Mouse (Mus musculus) heart, postnatal 10 days (tissue): Measurements from ENCODE around the gene Galr3. TPM values are rescaled to one million over a fixed set of nuclear protein-coding genes. Genes with fewer than 3 reads are reported as not detected.
"Not testable (repeated sequence)": the region's sequence is repeated elsewhere in the genome, so short reads cannot be mapped to it uniquely, and the experiment has no call there.

ENCODE experiments used
- DNase-seq, 2 experiments: peaks; one replicate each; pipeline ENCODE4 v3.0.0; 2021
- intact Hi-C: fragments of 180-260 bp; cut with DNase I; formaldehyde crosslinking; loops from one replicate; pipeline ENCODE4 v1.15.1; 2025
- total RNA-seq, 2 experiments: library from RNA; stranded (reverse); gene quantifications; 2 replicates each; pipeline ENCODE4 v1.2.3; 2021

The Galr3 gene
- total RNA-seq, 2 experiments from 2014 or later, result not detected

DNA sequence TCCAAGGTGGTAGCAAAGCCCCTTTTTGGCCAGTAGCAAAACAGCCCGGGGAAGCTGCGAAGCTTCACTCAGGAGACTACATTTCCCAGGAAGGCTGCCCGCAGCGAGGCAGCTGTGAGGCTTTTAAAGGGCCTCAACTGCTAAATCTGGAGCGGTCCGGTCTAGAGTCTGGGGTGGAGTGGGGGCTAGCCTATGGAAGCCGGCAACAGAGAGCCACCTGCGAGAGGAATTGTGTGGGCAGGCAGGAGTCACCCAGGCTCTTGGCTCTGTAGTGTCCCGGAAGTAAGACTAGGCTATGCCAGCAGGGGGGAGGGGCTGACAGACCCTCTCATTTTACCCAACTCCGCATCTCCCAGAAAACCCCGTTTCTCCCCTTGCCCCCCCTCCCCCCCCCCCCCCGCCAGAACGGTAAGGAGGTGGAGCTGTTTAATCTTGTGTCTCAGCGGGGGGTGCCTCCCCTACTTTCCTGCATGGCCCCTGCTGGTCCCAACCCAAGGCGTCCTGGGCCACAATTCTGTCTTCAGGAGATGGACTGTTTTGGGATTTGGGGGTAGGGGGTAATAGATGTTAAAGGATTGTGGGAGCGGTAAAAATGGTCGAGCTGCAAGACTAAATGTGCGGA lies 15.9 kb upstream of the Galr3 start:
- intact Hi-C loops, result loop anchor here (2.0 kb wide), 1 partner anchor 39 kb away; no protein-coding TSS in a partner anchor
- peak in 1 of 2 experiments; percentile 55 for DNase-seq

DNA sequence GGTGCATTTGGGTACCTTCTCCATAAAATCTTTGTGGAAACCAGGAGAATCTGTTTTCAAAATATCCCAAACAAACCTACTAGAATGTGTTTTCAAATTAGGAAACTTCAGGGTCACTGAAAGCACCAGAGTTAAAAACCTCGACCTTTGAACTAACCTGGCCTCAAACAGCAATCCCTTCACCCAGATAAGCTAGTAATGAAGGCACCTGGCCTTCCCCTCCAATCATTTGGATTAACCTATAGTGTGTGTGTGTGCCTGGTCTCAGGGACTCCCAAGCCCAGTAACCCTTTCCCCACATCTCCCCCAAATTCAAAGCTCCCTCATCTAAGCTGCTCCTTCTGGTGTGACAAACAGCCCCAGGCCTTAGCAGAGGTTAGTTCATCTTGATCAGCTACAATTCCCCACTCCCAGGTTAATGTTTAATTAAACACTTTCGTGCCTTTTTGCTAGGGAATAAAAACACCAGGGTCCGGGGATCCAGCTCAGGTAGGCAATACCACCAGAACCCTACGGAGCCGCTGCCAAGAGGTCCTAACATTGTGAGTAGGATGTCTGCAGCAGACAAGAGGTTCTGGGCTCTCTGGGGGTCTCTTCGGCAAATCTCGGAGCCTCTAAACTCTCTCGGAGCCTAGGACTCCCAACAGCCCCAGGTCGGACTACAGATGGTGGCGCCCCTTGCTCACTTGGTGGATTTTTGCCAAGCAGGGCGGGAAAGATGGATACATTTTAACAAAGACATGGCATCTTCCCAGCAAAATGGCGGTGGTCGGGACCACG lies 15.0 kb upstream of the Galr3 start:
- DNase-seq, result peak in 1 of 2 experiments; percentile 46
- intact Hi-C loops, result no loop called here

DNA sequence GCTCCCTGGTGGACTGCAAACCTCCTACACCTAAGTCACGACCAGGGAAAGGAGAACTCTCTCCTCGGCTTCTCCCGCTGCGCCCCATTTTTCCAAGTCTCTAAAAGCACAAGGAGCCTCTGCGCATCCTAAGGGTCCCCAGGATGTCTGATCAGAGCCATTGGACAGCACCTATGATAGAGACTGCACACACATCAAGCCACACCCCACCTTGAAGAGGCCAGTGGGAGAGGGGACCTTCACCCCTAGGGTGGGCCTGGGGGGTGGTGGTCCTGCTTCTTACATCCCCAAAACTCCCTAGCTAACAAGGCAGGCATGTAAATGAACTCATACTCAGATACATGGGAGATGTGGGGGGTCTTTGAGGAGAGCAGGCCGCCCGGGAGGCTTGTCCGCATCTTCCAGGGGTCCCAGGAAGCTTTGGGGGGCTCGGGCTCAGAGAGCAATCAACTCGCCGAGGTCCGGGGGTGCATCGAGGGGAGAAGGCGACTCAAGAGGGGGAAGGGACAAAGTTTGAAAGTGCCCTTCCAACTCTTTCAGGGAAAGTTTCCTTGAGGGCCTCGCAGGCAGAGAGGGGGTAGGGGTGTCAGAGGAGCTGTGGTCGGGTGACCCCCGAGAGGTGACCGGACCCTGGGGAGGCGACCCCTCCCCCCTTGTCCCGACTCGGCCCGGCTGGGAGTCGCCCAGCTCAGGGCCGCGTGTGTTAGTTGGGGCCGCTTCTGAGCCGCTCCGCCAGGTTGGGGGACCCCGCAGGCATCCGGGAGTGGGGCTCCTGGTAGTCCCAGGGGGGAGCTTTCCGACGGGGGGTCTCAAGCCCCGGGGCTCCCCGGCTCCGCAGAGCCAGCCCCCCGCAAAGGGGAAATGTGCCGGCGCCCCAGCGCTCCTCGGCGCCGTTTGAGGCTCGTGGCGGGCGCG lies 14.1 kb upstream of the Galr3 start:
- peak; percentile 52 to 72 for DNase-seq
- intact Hi-C loops, result no loop called here

DNA sequence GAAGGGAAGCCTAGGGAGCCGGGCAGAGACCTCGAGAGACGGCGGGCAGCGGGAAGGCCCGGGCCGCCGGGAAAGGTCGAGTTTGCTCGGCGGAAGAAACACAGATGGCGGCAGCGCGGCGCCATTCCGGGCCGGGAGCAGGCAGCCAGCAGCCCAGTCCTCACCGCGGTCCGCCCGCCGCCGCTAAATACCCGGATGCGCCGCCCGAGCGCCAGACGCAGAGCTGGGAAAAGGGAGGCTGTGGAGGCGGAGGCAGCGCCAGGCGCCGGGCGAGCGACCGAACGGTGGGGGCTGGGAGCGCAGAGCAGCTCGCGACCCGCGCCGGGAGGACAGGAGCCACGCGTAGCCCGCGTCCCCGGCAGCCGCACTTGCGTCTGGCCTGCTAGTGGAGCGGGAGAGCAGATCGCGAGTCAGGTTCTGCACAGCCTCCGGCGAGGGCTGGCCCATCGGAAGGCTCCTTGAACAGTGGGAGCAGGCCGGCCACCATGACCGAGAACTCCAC lies 13.4 kb upstream of the Galr3 start, which contains the start of gene H1f0:
TSS of gene H1f0 (plus strand) at position 214 of the 502 bp plus-strand sequence.
- peak; percentile 97 to 98 for DNase-seq
- intact Hi-C loops, result no loop called here

DNA sequence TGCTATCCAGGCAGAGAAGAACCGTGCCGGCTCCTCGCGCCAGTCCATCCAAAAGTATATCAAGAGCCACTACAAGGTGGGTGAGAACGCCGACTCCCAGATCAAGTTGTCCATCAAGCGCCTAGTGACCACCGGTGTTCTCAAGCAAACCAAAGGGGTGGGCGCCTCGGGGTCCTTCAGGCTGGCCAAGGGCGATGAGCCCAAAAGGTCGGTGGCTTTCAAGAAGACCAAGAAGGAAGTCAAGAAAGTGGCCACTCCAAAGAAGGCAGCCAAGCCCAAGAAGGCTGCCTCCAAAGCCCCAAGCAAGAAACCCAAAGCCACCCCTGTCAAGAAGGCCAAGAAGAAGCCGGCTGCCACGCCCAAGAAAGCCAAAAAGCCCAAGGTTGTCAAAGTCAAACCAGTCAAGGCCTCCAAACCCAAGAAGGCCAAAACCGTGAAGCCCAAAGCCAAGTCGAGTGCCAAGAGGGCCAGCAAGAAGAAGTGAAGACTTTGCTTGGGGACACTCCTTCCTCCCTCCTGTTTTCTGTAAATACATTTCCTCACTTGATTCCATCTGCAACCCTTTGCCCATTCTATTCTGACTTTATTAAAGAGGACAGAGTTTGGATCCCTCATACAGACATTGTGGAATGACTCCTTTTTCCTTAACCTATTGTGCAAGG lies 12.7 kb upstream of the Galr3 start:
- intact Hi-C loops, result no loop called here
- peak; percentile 34 to 48 for DNase-seq

DNA sequence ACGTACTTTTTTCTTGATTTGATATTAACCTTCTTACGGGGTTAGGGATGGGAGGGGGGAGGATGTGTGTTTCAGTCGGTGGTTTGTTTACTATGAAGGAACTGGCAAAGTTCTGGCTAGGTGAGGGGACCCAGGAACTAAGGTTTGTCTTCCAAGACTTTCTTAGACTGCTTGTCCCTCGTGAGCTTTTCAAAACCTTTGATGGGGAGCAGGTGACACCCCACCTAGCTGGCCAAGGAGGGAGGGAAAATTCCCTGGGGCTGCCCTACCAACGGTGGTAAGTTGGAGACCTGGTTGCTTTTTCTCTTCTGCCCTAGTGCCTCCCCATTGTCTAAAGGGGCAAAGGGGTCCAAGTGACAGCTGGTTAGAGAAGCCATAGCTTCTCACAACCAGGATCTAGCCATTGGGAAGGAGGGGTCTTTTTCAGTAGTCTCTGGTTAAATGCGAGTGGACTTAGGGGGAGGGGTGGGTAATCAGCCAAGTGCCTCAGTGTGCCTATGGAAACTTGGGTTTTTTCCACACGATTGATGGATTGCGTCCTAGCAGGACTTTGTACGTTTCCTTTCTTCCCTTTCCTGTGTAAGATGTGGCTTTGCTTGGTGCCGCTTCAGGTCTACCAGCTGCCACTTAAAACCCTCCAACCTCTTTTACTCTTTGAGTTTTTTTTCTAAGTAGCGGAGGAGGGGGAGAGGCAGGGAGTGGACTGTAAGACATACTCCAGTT lies 12.0 kb upstream of the Galr3 start:
- peak in 1 of 2 experiments; percentile 17 for DNase-seq
- intact Hi-C loops, result no loop called here

DNA sequence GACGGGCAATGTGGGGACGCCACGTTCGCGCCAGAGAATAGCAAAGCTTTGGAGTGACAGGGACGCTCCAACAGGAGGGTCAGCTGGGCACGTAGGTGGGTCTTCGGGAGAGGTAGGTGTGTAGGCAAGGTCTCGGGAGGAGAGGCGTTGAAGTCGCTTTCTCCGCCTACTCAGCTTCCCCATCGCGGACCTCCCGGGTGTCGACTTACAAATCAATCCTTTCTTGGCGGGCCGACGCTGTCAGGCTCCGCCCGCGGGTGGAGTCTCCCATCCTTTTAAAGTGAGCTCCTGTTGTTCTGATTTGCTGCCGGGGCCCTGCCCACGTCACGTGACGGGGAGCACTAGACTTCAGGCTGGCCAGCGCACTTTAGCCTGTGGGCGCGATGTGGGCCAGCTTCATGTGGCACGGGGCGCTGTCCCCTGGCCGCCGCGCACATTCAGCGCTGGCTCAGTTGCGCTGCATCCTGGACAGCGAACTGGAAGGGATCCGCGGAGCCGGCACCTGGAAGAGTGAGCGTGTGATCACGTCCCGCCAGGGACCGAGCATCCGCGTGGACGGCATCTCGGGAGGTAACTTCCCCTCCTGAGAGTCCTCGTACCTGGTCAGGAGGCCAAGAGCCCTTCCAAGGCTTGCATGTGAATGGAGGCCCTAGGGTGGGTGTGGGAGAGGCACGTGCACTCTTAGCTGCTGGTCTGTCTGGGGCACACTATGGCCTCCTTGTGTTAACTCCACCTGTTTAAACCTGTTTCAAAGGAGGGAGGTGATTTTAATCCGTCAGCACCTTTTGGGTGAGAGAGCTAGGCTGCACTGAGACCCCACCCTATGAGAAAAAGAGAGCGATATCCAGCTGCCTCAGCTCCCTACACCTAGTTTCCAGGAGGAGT lies 10.9 kb upstream of the Galr3 start:
- intact Hi-C loops, result no loop called here
- peak; percentile 92 to 93 for DNase-seq

DNA sequence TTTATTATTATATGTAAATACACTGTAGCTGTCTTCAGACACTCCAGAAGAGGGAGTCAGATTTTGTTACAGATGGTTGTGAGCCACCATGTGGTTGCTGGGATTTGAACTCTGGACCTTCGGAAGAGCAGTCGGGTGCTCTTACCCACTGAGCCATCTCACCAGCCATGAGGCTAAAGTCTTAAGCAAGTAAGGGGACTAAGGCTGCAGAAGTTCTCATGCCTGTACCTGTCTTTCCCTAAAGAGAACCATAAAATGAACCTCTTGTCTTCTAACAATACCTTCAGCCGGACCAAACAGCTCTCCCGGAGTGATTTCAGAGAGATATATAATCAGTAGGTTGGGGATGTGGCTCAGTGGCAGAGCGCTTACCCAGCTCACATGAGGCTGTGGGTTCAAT lies 9.8 kb upstream of the Galr3 start:
- DNase-seq, intact Hi-C loops: not testable (repeated sequence)

DNA sequence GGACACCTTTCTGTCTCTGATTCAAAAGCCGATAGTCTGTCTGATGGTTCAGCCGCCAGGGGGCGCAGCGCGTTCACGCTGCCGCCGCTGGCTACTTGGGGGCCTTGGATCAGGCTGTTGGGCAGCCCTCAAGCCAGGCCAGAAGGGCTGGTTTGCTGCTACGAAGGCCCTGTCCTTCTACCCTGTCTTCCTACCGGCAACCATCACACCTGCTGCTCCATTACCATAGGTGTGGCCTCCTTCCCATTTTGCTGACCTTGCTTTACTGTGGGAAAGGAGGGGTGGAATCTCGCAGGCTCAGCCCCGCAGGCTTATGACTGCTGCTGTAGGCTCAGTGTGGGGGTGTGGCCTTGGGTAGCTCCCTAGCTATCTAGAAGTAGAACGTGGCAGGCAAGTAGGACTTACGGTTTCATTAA lies 3.8 kb upstream of the Galr3 start:
- peak; percentile 77 to 87 for DNase-seq
- intact Hi-C loops, result loop anchor here (1.0 to 2.0 kb wide), 2 partner anchors 33 to 111 kb away; no protein-coding TSS in a partner anchor

DNA sequence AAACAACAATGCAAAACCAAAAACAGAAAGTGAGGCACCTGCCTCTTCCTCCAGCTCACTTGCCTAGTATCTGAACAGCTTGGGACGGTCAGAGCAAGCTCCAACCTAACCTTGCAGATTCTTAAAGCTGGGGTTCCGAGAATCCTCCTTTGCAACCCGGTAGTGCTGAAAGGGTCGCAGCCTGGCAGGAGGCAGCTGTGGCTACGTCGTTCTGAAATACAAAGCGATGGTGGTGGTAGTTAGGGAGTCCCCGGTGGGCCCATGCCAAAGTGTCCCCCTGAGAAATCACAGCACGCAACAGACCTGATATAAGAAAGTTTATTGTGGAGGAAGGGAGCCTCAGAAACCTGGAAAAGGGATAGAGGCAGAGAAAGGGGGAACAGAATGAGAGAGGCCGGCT lies 3.4 kb upstream of the Galr3 start:
- DNase-seq, result no peak
- intact Hi-C loops, result loop anchor here (1.0 to 2.0 kb wide), 2 partner anchors 33 to 110 kb away; no protein-coding TSS in a partner anchor

DNA sequence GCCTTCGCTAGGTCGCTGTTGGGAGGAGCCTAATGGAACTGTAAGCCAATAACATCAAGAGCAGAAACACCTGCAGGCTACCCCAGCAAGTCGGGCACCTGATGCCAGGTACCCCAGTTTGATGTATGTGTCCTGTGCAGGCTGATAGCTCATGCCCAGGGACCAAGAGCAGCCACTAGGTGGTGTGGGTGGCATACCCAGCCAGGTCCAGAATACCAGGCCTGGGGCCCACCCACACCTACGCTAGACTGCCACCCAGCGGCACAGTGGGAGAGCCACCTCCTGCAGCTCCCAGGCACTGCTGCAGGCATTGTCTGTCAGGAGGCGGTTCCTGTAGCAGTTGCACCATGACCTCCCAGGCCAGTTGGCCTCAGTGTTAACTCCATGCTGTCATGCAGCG lies 2.8 kb upstream of the Galr3 start:
- intact Hi-C loops, result loop anchor here (1.0 to 2.0 kb wide), 2 partner anchors 32 to 110 kb away; no protein-coding TSS in a partner anchor
- peak; percentile 79 to 84 for DNase-seq

DNA sequence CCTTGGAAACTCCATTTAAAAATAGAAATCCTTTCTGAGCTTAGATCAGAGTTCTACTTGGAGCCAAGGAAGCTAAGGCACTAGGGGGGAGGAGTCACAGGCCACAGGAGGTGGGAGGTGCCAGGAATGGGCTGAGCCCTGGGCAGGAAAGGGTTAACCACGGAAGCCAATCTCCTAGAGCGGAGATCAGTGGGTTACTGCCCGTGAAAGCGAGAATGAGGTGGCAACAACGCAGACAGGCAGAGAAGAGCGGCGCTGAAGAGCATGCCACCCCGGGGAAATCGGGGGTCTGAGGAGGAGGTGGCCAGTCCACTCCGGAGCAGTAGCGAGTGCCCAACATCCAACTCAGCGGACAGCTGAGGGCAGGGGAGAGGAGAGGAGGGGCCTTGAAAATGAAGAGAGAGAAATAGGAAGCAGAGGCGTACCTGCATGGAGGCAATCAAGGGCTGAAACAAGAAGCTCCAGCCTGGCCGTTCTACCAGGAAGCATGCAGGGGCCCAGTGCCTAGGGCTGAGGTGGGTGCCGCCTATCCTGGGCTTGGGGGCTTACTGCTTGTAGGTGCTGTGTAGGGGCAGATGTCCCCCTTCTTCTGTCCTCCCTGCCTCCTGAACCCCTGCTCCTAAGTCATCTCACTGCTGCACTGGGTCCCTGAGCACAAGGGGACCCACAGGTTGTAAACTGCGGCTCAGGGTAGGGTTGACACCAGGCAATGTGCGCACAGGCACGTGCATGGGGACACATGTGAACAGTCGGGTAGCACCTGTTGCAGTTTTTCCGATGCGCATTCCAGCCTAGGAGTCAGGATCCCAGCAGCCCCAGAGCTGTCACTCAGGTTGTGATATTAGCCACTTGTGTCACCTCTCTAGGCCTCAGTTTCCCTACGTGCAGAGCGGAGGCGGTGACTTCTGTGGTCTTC lies 926 bp upstream of the Galr3 start:
- intact Hi-C loops, result no loop called here
- DNase-seq, result no peak

DNA sequence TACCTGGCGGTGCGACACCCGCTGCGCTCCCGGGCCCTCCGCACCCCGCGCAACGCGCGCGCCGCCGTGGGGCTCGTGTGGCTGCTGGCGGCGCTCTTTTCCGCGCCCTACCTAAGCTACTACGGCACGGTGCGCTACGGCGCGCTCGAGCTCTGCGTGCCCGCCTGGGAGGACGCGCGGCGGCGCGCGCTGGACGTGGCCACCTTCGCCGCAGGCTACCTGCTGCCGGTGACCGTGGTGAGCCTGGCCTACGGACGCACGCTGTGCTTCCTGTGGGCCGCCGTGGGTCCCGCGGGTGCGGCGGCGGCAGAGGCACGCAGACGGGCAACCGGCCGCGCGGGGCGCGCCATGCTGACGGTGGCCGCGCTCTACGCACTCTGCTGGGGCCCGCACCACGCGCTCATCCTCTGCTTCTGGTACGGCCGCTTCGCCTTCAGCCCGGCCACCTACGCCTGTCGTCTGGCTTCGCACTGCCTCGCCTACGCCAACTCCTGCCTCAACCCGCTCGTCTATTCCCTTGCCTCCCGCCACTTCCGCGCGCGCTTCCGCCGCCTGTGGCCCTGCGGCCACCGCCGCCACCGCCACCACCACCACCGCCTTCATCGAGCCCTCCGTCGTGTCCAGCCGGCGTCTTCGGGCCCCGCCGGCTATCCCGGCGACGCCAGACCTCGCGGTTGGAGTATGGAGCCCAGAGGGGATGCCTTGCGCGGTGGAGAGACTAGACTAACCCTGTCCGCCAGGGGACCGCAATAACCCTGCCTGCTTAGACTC lies 1.2 kb downstream of the Galr3 start:
- intact Hi-C loops, result no loop called here
- DNase-seq, result no peak

DNA sequence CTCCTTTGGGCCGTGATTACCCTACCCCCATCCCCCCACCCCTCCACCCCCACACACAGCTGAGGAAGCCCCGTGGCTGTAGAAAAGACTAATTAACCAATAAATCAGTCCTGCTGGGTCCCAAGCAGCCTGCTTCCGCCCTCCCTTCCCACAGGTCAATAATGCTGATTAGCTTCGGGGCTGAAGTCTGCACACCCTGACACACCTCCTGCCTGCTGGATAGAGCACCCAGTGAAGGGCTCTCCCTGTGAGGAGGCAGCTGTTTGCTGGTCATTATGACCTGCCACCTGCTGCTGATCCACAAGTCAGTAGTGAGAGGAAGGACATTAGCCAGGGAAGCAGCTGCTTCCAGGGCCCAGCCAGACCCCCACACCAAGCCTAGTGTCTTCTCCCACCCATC lies 3.2 kb downstream of the Galr3 start:
- intact Hi-C loops, result no loop called here

DNA sequence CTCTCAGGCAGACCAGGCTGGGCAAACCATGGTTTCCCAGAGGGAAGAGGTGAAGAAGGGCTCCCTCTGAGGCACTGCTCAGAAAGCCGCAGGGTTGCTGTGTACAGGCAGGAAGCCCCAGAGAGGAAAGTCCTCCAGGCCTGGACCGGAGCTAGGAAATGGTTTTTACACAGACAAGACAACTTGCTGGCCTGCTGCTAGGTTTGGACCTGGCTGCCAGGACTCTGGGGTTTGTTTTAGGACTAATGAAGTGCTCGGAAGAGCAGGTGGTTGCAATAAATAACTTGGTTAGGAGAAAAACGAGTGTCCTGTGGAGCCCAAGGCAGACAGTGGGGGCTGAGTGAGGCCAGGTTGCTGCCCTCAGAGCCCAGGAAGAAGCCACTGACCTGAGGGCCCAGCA lies 6.5 kb downstream of the Galr3 start:
- DNase-seq, result no peak
- intact Hi-C loops, result no loop called here

More for the DNA sequence above, 3.2 kb downstream of the Galr3 start:
- DNase-seq, result no peak

DNA sequence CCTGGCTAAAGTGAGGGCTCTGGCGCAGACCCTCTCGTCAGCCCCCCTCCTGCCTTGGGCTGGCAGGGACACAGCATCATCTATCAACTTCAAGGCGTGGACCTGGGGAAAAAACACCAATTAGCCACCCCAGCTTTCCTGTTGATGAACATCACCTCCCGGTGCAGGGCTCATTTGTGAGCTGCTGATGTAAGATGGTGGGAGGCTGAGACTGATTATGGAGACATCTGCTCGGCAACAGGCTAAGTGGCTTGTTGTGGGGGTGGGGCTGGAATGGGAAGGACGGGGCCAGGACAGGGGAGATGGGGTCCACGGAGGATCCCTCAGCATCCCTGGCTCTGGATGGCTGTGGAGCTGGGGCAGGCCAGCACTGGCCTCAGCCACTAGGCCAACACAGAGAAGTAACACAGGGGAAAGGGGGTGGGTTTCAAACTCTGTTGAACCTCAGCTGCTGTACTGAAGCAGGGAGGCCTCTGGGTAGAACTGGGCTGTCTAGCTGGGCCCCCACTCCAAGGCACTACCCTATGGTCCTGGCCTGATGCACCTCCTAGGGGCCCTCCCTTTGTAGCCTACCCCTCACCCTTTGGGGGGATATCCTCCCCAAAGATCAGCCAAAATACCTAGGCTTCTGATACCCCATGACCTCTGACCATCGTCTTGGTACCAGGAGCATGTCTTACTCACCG lies 8.6 kb downstream of the Galr3 start:
- intact Hi-C loops, result no loop called here
- no peak for DNase-seq
